In the genomic region with DNA sequence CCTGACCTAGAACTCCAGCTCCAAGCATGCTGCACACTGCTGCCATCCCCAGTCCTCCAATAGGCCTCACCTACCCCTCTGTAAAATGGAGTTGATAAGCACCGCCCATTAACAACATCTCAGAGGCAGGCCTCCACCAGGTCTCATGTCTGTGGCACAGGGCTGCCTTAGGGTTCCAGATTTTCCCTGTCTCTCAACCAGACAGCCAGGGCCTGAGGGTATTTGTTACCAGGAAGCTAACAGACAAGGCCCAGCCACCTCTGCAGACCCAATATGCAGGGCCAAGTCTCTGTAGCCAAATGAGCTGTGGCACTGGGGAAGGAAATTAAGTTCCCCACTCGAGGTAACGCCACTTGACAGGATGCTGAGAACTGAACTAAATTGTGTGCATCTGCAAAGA, we compare ENCODE assay signal across 20 mouse cellular contexts. TPM values are rescaled to one million over a fixed set of nuclear protein-coding genes. Genes with fewer than 3 reads are reported as not detected.
DNase-seq lines count a peak whose midpoint lies in the region; ATAC-seq and TF ChIP-seq lines count a peak whose summit lies in the region.
"Had no signal": no experiment of that assay in that cellular context is flagged by ENCODE, and none has a peak within 500 bp of the region (broad histone marks: within the 10 kb centered on the region; RNA-seq: fewer than 3 reads in every experiment).

No protein-coding gene starts in this region.

- H3K9me3 ChIP-seq in intestine, embryonic 14.5 days (ENCODE audit: control insufficient read depth, low read length): no peaks in the 10 kb centered on the region
- no peaks in the 10 kb centered on the region for H3K9me3 ChIP-seq in intestine, embryonic 15.5 days
- no peaks in the 10 kb centered on the region for H3K9me3 ChIP-seq in lung, postnatal 0 days (ENCODE audit: low read length)
- H3K9me3 ChIP-seq: heart, embryonic 15.5 days; limb, embryonic 15.5 days had no signal

- no peaks in the 10 kb centered on the region for H3K27me3 ChIP-seq in intestine, embryonic 14.5 days (replicated peaks; ENCODE audit: control insufficient read depth, insufficient read depth, low read length)
- no peaks in the 10 kb centered on the region for H3K27me3 ChIP-seq in intestine, embryonic 15.5 days (replicated peaks)
- H3K27me3 ChIP-seq in lung, postnatal 0 days (replicated peaks; ENCODE audit: insufficient read depth, low read length): no peaks in the 10 kb centered on the region
- H3K27me3 ChIP-seq: heart, embryonic 15.5 days; limb, embryonic 15.5 days had no signal

- peak overlapping the region; percentile 2; the same call in 1 of the 2 replicates for H3K27ac ChIP-seq in intestine, embryonic 14.5 days (ENCODE audit: low read depth)
- H3K27ac ChIP-seq in intestine, embryonic 15.5 days: no peak overlapping the region
- H3K27ac ChIP-seq in lung, postnatal 0 days (ENCODE audit: low read length): peak overlapping the region; percentile 65; the same call in 1 of the 2 replicates

- H3K4me3 ChIP-seq in intestine, embryonic 14.5 days (ENCODE audit: low read depth, low read length): no peak overlapping the region
- H3K4me3 ChIP-seq in intestine, embryonic 15.5 days (replicated peaks): no peak overlapping the region
- no peak overlapping the region for H3K4me3 ChIP-seq in lung, postnatal 0 days (ENCODE audit: low read depth, low read length)
- H3K4me3 ChIP-seq: erythroblast, embryonic 14.5 days; heart, embryonic 15.5 days; limb, embryonic 15.5 days; myocyte had no signal

- ATAC-seq in intestine, embryonic 14.5 days (replicated peaks; ENCODE audit: low FRiP score, low TSS enrichment, low read depth): no peak
- ATAC-seq in intestine, embryonic 15.5 days: no peak
- no peak for ATAC-seq in lung, postnatal 0 days

- TF ChIP-seq EP300 in lung, postnatal 0 days (IDR thresholded peaks at IDR 0.05): no peak

- WGBS in intestine, embryonic 14.5 days: 84% methylated on average over 3 of the region's 3 CpGs
- WGBS in intestine, embryonic 15.5 days: 81% methylated on average over 3 of the region's 3 CpGs
- 76% methylated on average over 3 of the region's 3 CpGs for WGBS in lung, postnatal 0 days

- H3K4me1 ChIP-seq in intestine, embryonic 14.5 days (replicated peaks; ENCODE audit: control insufficient read depth, insufficient read depth, low read length): peaks cover 37% of the 10 kb centered on the region
- H3K4me1 ChIP-seq in intestine, embryonic 15.5 days (replicated peaks): peaks cover 49% of the 10 kb centered on the region
- H3K4me1 ChIP-seq in lung, postnatal 0 days (ENCODE audit: insufficient read depth, low read depth, low read length): peaks cover 36% of the 10 kb centered on the region; the same call in 1 of the 2 replicates

- no peak for TF ChIP-seq CTCF in lung, postnatal 0 days (IDR thresholded peaks at IDR 0.05)

- no peak overlapping the region for H3K4me2 ChIP-seq in intestine, embryonic 14.5 days (ENCODE audit: low read length)
- H3K4me2 ChIP-seq in intestine, embryonic 15.5 days (replicated peaks): no peak overlapping the region
- no peak overlapping the region for H3K4me2 ChIP-seq in lung, postnatal 0 days (replicated peaks; ENCODE audit: low read depth, low read length)
- H3K4me2 ChIP-seq: heart, embryonic 15.5 days; limb, embryonic 15.5 days; lung, embryonic 14.5 days had no signal

- H3K9ac ChIP-seq in intestine, embryonic 14.5 days (ENCODE audit: low read length): no peak overlapping the region
- H3K9ac ChIP-seq in intestine, embryonic 15.5 days: no peak overlapping the region
- H3K9ac ChIP-seq in lung, postnatal 0 days (replicated peaks; ENCODE audit: low read depth): no peak overlapping the region
- H3K9ac ChIP-seq: heart, embryonic 15.5 days; limb, embryonic 15.5 days; lung, embryonic 14.5 days had no signal

- peak; percentile 9 for DNase-seq in cerebellum, adult 8-10 months
- DNase-seq in cerebellum, postnatal 14 days: no peak
- DNase-seq in intestine, embryonic 14.5 days (ENCODE audit: low spot score): no peak
- no peak for DNase-seq in lung, postnatal 0 days (ENCODE audit: low spot score)
- no peak for DNase-seq in lung, postnatal 25 days (ENCODE audit: low spot score)
- DNase-seq in testis, postnatal 10 days (ENCODE audit: low spot score): peak; percentile 35
- DNase-seq in testis, postnatal 14 days (ENCODE audit: low spot score): no peak
- DNase-seq: adrenal gland, postnatal 10 days; kidney, adult 11 months; lung, embryonic 14.5 days; retina, postnatal 1 day; right cerebral cortex, postnatal 4 days had no signal

- H3K36me3 ChIP-seq in intestine, embryonic 14.5 days (ENCODE audit: control insufficient read depth, insufficient read depth, low read length): peaks cover 57% of the 10 kb centered on the region
- H3K36me3 ChIP-seq in intestine, embryonic 15.5 days: peaks cover 17% of the 10 kb centered on the region; the same call in 1 of the 2 replicates
- peaks cover 18% of the 10 kb centered on the region; the same call in 1 of the 2 replicates for H3K36me3 ChIP-seq in lung, postnatal 0 days (ENCODE audit: insufficient read depth, low read length)

RNA-seq across cellular contexts. Expression of a gene that starts 5.7 kb away (rescaled TPM):
- 39.3 and 43.1 TPM in 2 replicates for polyA plus RNA-seq in intestine, embryonic 14.5 days (2014; fragmentation: Nextera tagmentation; extraction: Ambion mirVana)
- polyA plus RNA-seq in intestine, embryonic 15.5 days (2015; fragmentation: Nextera tagmentation; extraction: Ambion mirVana): 68.1 and 73.0 TPM in 2 replicates
- polyA plus RNA-seq in lung, postnatal 0 days (2015; fragmentation: Nextera tagmentation; extraction: Ambion mirVana): 68.0 and 75.1 TPM in 2 replicates

RNA-seq across cellular contexts. Expression of a gene that starts 7.4 kb away (rescaled TPM):
- 0.12 TPM in 2 replicates for polyA plus RNA-seq in intestine, embryonic 14.5 days (2014; fragmentation: Nextera tagmentation; extraction: Ambion mirVana)
- 0.09 and 0.16 TPM in 2 replicates for polyA plus RNA-seq in intestine, embryonic 15.5 days (2015; fragmentation: Nextera tagmentation; extraction: Ambion mirVana)
- polyA plus RNA-seq in lung, postnatal 0 days (2015; fragmentation: Nextera tagmentation; extraction: Ambion mirVana): 0.14 TPM in 1 of 2 replicates, not detected in the other
- polyA plus RNA-seq: brain, embryonic 14.5 days; erythroblast, embryonic 14.5 days; forebrain, embryonic 14.5 days; heart, embryonic 15.5 days; thymus, postnatal 0 days had no signal

RNA-seq across cellular contexts. Expression of a gene that starts 17.8 kb away (rescaled TPM):
- 59.8 and 60.8 TPM in 2 replicates for polyA plus RNA-seq in intestine, embryonic 14.5 days (2014; fragmentation: Nextera tagmentation; extraction: Ambion mirVana)
- polyA plus RNA-seq in intestine, embryonic 15.5 days (2015; fragmentation: Nextera tagmentation; extraction: Ambion mirVana): 65.4 and 66.3 TPM in 2 replicates
- polyA plus RNA-seq in lung, postnatal 0 days (2015; fragmentation: Nextera tagmentation; extraction: Ambion mirVana): 79.6 and 82.3 TPM in 2 replicates

RNA-seq across cellular contexts. Expression of a gene that starts 20.0 kb away (rescaled TPM):
- 0.52 TPM in 1 of 2 replicates, not detected in the other for polyA plus RNA-seq in intestine, embryonic 14.5 days (2014; fragmentation: Nextera tagmentation; extraction: Ambion mirVana)
- polyA plus RNA-seq in intestine, embryonic 15.5 days (2015; fragmentation: Nextera tagmentation; extraction: Ambion mirVana): not detected in 2 replicates
- 0.35 TPM in 1 of 2 replicates, not detected in the other for polyA plus RNA-seq in lung, postnatal 0 days (2015; fragmentation: Nextera tagmentation; extraction: Ambion mirVana)
- polyA plus RNA-seq: brain, embryonic 14.5 days; erythroblast, embryonic 14.5 days; forebrain, embryonic 14.5 days; heart, embryonic 15.5 days; myocyte; thymus, postnatal 0 days had no signal

RNA-seq across cellular contexts. Expression of a gene that starts 20.0 kb away (rescaled TPM):
- polyA plus RNA-seq in intestine, embryonic 14.5 days (2014; fragmentation: Nextera tagmentation; extraction: Ambion mirVana): 0.34 and 11.1 TPM in 2 replicates
- polyA plus RNA-seq in intestine, embryonic 15.5 days (2015; fragmentation: Nextera tagmentation; extraction: Ambion mirVana): 6.4 and 9.4 TPM in 2 replicates
- polyA plus RNA-seq in lung, postnatal 0 days (2015; fragmentation: Nextera tagmentation; extraction: Ambion mirVana): 24.9 and 31.5 TPM in 2 replicates
- polyA plus RNA-seq: erythroblast, embryonic 14.5 days had no signal

Comparison
In these comparisons a context has a peak if more than half of its experiments do, and no peak if none do; other contexts are left out.
1. DNase-seq: peak in cerebellum, adult 8-10 months (single experiment) and testis, postnatal 10 days (single experiment); none in cerebellum, postnatal 14 days (0 of 2), intestine, embryonic 14.5 days (single experiment), lung, postnatal 0 days (single experiment), lung, postnatal 25 days (single experiment) and testis, postnatal 14 days (single experiment).